Mouse (Mus musculus): ENCODE results near the gene Tmem50b.
A peak's percentile ranks its signal among the peaks of the same experiment; 100 is the strongest.

The Tmem50b gene

GRCm38 (mm10) chr16:91609501-91610245 lies 12.1 kb upstream of the Tmem50b start:
- DNase-seq (ENCODE audit: low read depth): peak; percentile 63

- no peak for DNase-seq (ENCODE audit: low read depth)
Observed at GRCm38 (mm10) chr16:91606958-91607357, 9.4 kb upstream of the Tmem50b start.

GRCm38 (mm10) chr16:91605156-91605555 lies 7.6 kb upstream of the Tmem50b start:
- DNase-seq (ENCODE audit: low read depth): no peak

GRCm38 (mm10) chr16:91601693-91602092 lies 4.1 kb upstream of the Tmem50b start:
- no peak for DNase-seq (ENCODE audit: low read depth)

- DNase-seq (ENCODE audit: low read depth): no peak
Observed at GRCm38 (mm10) chr16:91601081-91601480, 3.5 kb upstream of the Tmem50b start.

GRCm38 (mm10) chr16:91599242-91599641 lies 1.6 kb upstream of the Tmem50b start:
- DNase-seq (ENCODE audit: low read depth): peak; percentile 30

GRCm38 (mm10) chr16:91596779-91597671 lies 575 bp downstream of the Tmem50b start:
- DNase-seq (ENCODE audit: low read depth): peak; percentile 32

- no peak for DNase-seq (ENCODE audit: low read depth)
Observed at GRCm38 (mm10) chr16:91596397-91596778, 1.2 kb downstream of the Tmem50b start.

- DNase-seq (ENCODE audit: low read depth): no peak
Observed at GRCm38 (mm10) chr16:91595076-91595475, 2.5 kb downstream of the Tmem50b start.

GRCm38 (mm10) chr16:91593262-91593661 lies 4.3 kb downstream of the Tmem50b start:
- DNase-seq (ENCODE audit: low read depth): no peak

GRCm38 (mm10) chr16:91592162-91592561 lies 5.4 kb downstream of the Tmem50b start:
- no peak for DNase-seq (ENCODE audit: low read depth)

GRCm38 (mm10) chr16:91588703-91589102 lies 8.9 kb downstream of the Tmem50b start:
- no peak for DNase-seq (ENCODE audit: low read depth)

- DNase-seq (ENCODE audit: low read depth): no peak
Observed at GRCm38 (mm10) chr16:91587730-91588453, 9.7 kb downstream of the Tmem50b start.

- DNase-seq (ENCODE audit: low read depth): no peak
Observed at GRCm38 (mm10) chr16:91586244-91586643, 11.4 kb downstream of the Tmem50b start.

- DNase-seq (ENCODE audit: low read depth): no peak
Observed at GRCm38 (mm10) chr16:91585617-91586016, 12.0 kb downstream of the Tmem50b start.

GRCm38 (mm10) chr16:91582307-91582706 lies 15.3 kb downstream of the Tmem50b start:
- peak; percentile 65 for DNase-seq (ENCODE audit: low read depth)

- no peak for DNase-seq (ENCODE audit: low read depth)
Observed at GRCm38 (mm10) chr16:91578980-91579720, 18.4 kb downstream of the Tmem50b start.

GRCm38 (mm10) chr16:91575151-91575550 lies 22.4 kb downstream of the Tmem50b start:
- DNase-seq (ENCODE audit: low read depth): no peak

GRCm38 (mm10) chr16:91571105-91571504 lies 26.5 kb downstream of the Tmem50b start:
- DNase-seq (ENCODE audit: low read depth): no peak

- no peak for DNase-seq (ENCODE audit: low read depth)
Observed at GRCm38 (mm10) chr16:91568960-91569359, 28.6 kb downstream of the Tmem50b start.

GRCm38 (mm10) chr16:91566002-91566401 lies 31.6 kb downstream of the Tmem50b start:
- no peak for DNase-seq (ENCODE audit: low read depth)

All from NIH3T3 (cell line).